Mouse (Mus musculus) limb, embryonic 14.5 days (tissue): ENCODE measurements around the gene Wdr92. TPM values are rescaled to one million over a fixed set of nuclear protein-coding genes. Genes with fewer than 3 reads are reported as not detected.

Experiments used
- ATAC-seq: fragments of 200-750 bp; cut with Nextera tagmentation; 2 replicates; pipeline ENCODE4 v1.8.0; 2017; ENCODE audit warnings: low read depth, moderate number of reproducible peaks, moderate TSS enrichment; ENCODE audit not compliant: low FRiP score
- DNase-seq: peaks from one replicate; pipeline ENCODE4 v3.0.0-alpha.2; 2015; ENCODE audit warnings: low spot score
- H3K27ac ChIP-seq: fragments of 300-500 bp; sonication (generic); replicated peaks from 2 replicates; pipeline ENCODE4 v1.5.1; 2014; ENCODE audit warnings: low read depth, mild to moderate bottlenecking, low read length, moderate library complexity, mixed read lengths
- H3K27me3 ChIP-seq: fragments of 300-500 bp; sonication (generic); 2 replicates; pipeline ENCODE4 v1.6.1; 2014; ENCODE audit warnings: low read length, mixed read lengths; ENCODE audit not compliant: control insufficient read depth, insufficient read depth
- H3K36me3 ChIP-seq: fragments of 300-500 bp; sonication (generic); 2 replicates; pipeline ENCODE4 v1.6.1; 2014; ENCODE audit warnings: mild to moderate bottlenecking, low read length, moderate library complexity, mixed read lengths; ENCODE audit not compliant: control insufficient read depth, insufficient read depth
- H3K4me1 ChIP-seq: fragments of 300-500 bp; sonication (generic); 2 replicates; pipeline ENCODE4 v1.6.1; 2014; ENCODE audit warnings: antibody characterized with exemption, low read length, mixed read lengths; ENCODE audit not compliant: control insufficient read depth, insufficient read depth
- H3K4me2 ChIP-seq: fragments of 300-500 bp; sonication (generic); replicated peaks from 2 replicates; pipeline ENCODE4 v1.6.1; 2014; ENCODE audit warnings: low read depth, mild to moderate bottlenecking, low read length, moderate library complexity; ENCODE audit not compliant: severe bottlenecking
- H3K4me3 ChIP-seq: fragments of 300-500 bp; sonication (generic); replicated peaks from 2 replicates; pipeline ENCODE4 v1.5.1; 2014; ENCODE audit warnings: low read length
- H3K9ac ChIP-seq: fragments of 300-500 bp; sonication (generic); 2 replicates; pipeline ENCODE4 v1.6.1; 2014; ENCODE audit warnings: mild to moderate bottlenecking, low read depth, low read length, moderate library complexity; ENCODE audit not compliant: severe bottlenecking
- H3K9me3 ChIP-seq: fragments of 300-500 bp; sonication (generic); 2 replicates; pipeline ENCODE4 v1.6.1; 2016; ENCODE audit warnings: low read length; ENCODE audit not compliant: control insufficient read depth
- POLR2A ChIP-seq: fragments of 200-500 bp; IDR thresholded peaks from 2 replicates; pipeline ENCODE4 v1.8.0; 2012; ENCODE audit warnings: inconsistent platforms, mild to moderate bottlenecking, moderate library complexity, borderline replicate concordance; ENCODE audit not compliant: insufficient read depth, insufficient read length; ENCODE audit errors: extremely low read depth
- WGBS: fragments of 180-500 bp; shearing (Covaris S2); extraction: QIAGEN DNeasy Blood & Tissue Kit; methylation state at CpG from one replicate; pipeline ENCODE4 v1.1.7; 2014; 5-methylcytosine and 5-hydroxymethylcytosine counted together
- polyA plus RNA-seq, 2 experiments: library from polyadenylated mRNA; depleted of rRNA in 1 of 2; stranded (reverse) in 1 of 2; unstranded in 1 of 2; fragments of >200 nt; fragmentation: Nextera tagmentation in 1 of 2; extraction: Ambion mirVana in 1 of 2; gene quantifications; 2 replicates each; pipeline versions ENCODE4 v1.2.1 to v1.2.3; 2012 to 2014

The Wdr92 gene
- polyA plus RNA-seq, 2 experiments = 15.6 to 25.5 TPM

- WGBS = under 1% methylated on average over 64 of the region's 65 CpGs
- Histone ChIP-seq H3K9me3 (no peaks in the 10 kb centered on the region), H3K4me2 (peak within 1 kb of the TSS; percentile 59), H3K9ac (peak within 1 kb of the TSS; percentile 83), H3K4me3 (peak within 1 kb of the TSS; percentile 83), H3K4me1 (peaks cover 10% of the 10 kb centered on the region), H3K36me3 (peaks cover 17% of the 10 kb centered on the region), H3K27ac (peak within 1 kb of the TSS; percentile 86), H3K27me3 (no peaks in the 10 kb centered on the region)
- ATAC-seq (peak; percentile 98), DNase-seq (peak; percentile 99)
- TF ChIP-seq POLR2A = peak; percentile 60; the same call in 1 of the 2 replicates
These were observed 29.6 kb downstream of the Wdr92 start, which contains the start of gene Pno1 for GRCm38 (mm10) chr11:17211258-17212140. Gene Pno1, minus strand, starts transcription at chr11:17211568.

GRCm38 (mm10) chr11:17212141-17212495, 30.2 kb downstream of the Wdr92 start:
- peaks cover 12% of the 10 kb centered on the region for H3K36me3 ChIP-seq
- H3K4me3 ChIP-seq = peak overlapping the region; percentile 83
- under 1% methylated on average over 10 of the region's 10 CpGs for WGBS
- peak overlapping the region; percentile 86 for H3K27ac ChIP-seq
- peak overlapping the region; percentile 83 for H3K9ac ChIP-seq
- DNase-seq (peak; percentile 12), ATAC-seq (no peak)
- no peaks in the 10 kb centered on the region for H3K27me3 ChIP-seq
- peak overlapping the region; percentile 59 for H3K4me2 ChIP-seq
- H3K4me1 ChIP-seq = peaks cover 10% of the 10 kb centered on the region
- H3K9me3 ChIP-seq = no peaks in the 10 kb centered on the region
- TF ChIP-seq POLR2A = no peak

- Histone ChIP-seq H3K9me3 (no peaks in the 10 kb centered on the region), H3K9ac (no peak overlapping the region), H3K36me3 (peaks cover 10% of the 10 kb centered on the region), H3K4me1 (peaks cover 10% of the 10 kb centered on the region), H3K4me3 (no peak overlapping the region), H3K27me3 (no peaks in the 10 kb centered on the region), H3K4me2 (peak overlapping the region; percentile 59; the same call in 1 of the 2 replicates), H3K27ac (no peak overlapping the region)
- DNase-seq (no peak), ATAC-seq (no peak)
- 82% methylated on average over 5 of the region's 5 CpGs for WGBS
- no peak for TF ChIP-seq POLR2A
These were observed 31.1 kb downstream of the Wdr92 start for GRCm38 (mm10) chr11:17212903-17213509.

GRCm38 (mm10) chr11:17215475-17215874, 33.6 kb downstream of the Wdr92 start:
- Histone ChIP-seq H3K36me3 (no peaks in the 10 kb centered on the region; the same call in 1 of the 2 replicates), H3K4me1 (peaks cover 10% of the 10 kb centered on the region), H3K4me3 (no peak overlapping the region), H3K27ac (no peak overlapping the region), H3K27me3 (no peaks in the 10 kb centered on the region), H3K9me3 (no peaks in the 10 kb centered on the region), H3K9ac (no peak overlapping the region), H3K4me2 (no peak overlapping the region)
- ATAC-seq (no peak), DNase-seq (no peak)
- TF ChIP-seq POLR2A = no peak
- 87% methylated on average over 3 of the region's 3 CpGs for WGBS

GRCm38 (mm10) chr11:17221126-17221525, 39.2 kb downstream of the Wdr92 start:
- H3K9ac ChIP-seq = no peak overlapping the region
- TF ChIP-seq POLR2A = no peak
- H3K4me1 ChIP-seq = no peaks in the 10 kb centered on the region
- no peak overlapping the region for H3K4me2 ChIP-seq
- no peaks in the 10 kb centered on the region for H3K9me3 ChIP-seq
- 98% methylated on average over 8 of the region's 8 CpGs for WGBS
- no peaks in the 10 kb centered on the region for H3K27me3 ChIP-seq
- DNase-seq (no peak), ATAC-seq (no peak)
- H3K27ac ChIP-seq = no peak overlapping the region
- H3K4me3 ChIP-seq = no peak overlapping the region
- H3K36me3 ChIP-seq = peaks cover 27% of the 10 kb centered on the region
